Mouse (Mus musculus) right cerebral cortex, adult 2 months (tissue): ENCODE data around the gene Pld3.
"Not testable (repeated sequence)": the region's sequence is repeated elsewhere in the genome, so short reads cannot be mapped to it uniquely, and the experiment has no call there.

Source experiments
- DNase-seq, 2 experiments: peaks; one replicate each; pipeline ENCODE4 v3.0.0; 2021 to 2022; ENCODE audit warnings: low spot score in 2 of 2

The Pld3 gene

GRCm38 (mm10) chr7:27523805-27524204 lies 29.2 kb downstream of the Pld3 start:
- no peak for DNase-seq

GRCm38 (mm10) chr7:27522967-27523366 lies 30.1 kb downstream of the Pld3 start, which contains the start of gene Hipk4:
Gene Hipk4, plus strand, starts transcription at chr7:27523267.
- no peak for DNase-seq

- DNase-seq = no peak
These were observed 32.4 kb downstream of the Pld3 start for GRCm38 (mm10) chr7:27520599-27520998.

- DNase-seq = no peak
These were observed 32.9 kb downstream of the Pld3 start for GRCm38 (mm10) chr7:27520104-27520503.

GRCm38 (mm10) chr7:27518314-27518713 lies 34.7 kb downstream of the Pld3 start:
- DNase-seq = no peak

GRCm38 (mm10) chr7:27514961-27515360 lies 38.1 kb downstream of the Pld3 start:
- DNase-seq = no peak

GRCm38 (mm10) chr7:27510809-27511208 lies 42.2 kb downstream of the Pld3 start:
- no peak for DNase-seq

- DNase-seq = peak; percentile 57 to 59
These were observed 44.4 kb downstream of the Pld3 start for GRCm38 (mm10) chr7:27508648-27509005.

- DNase-seq = peak; percentile 89 to 91
These were observed 45.0 kb downstream of the Pld3 start for GRCm38 (mm10) chr7:27507711-27508647.

- DNase-seq = no peak
These were observed 46.1 kb downstream of the Pld3 start for GRCm38 (mm10) chr7:27506765-27507370.

- DNase-seq = no peak
These were observed 51.4 kb downstream of the Pld3 start for GRCm38 (mm10) chr7:27501620-27502019.

GRCm38 (mm10) chr7:27499036-27499435 lies 54.0 kb downstream of the Pld3 start, which contains the start of gene Prx:
Gene Prx, plus strand, starts transcription at chr7:27499324.
- DNase-seq = no peak

- DNase-seq = not testable (repeated sequence)
These were observed 58.2 kb downstream of the Pld3 start for GRCm38 (mm10) chr7:27494659-27495367.

- DNase-seq = no peak
These were observed 59.6 kb downstream of the Pld3 start for GRCm38 (mm10) chr7:27493450-27493849.

- DNase-seq = no peak
These were observed 60.0 kb downstream of the Pld3 start for GRCm38 (mm10) chr7:27493022-27493421.

- DNase-seq = no peak
These were observed 61.2 kb downstream of the Pld3 start for GRCm38 (mm10) chr7:27491856-27492255.

GRCm38 (mm10) chr7:27490543-27491329 lies 62.3 kb downstream of the Pld3 start:
- peak; percentile 81 to 86 for DNase-seq

- DNase-seq = no peak
These were observed 62.8 kb downstream of the Pld3 start for GRCm38 (mm10) chr7:27490227-27490542.

- DNase-seq = no peak
These were observed 63.6 kb downstream of the Pld3 start for GRCm38 (mm10) chr7:27489270-27489869.

- peak; percentile 69 to 75 for DNase-seq
These were observed 65.2 kb downstream of the Pld3 start for GRCm38 (mm10) chr7:27487740-27488268.
